In genomic region chr8:70698310-70699109, GRCm38 (mm10) we compare ENCODE assay signal across 8 mouse cellular contexts. TPM values are rescaled to one million over a fixed set of nuclear protein-coding genes. Genes with fewer than 3 reads are reported as not detected.
DNase-seq lines count a peak whose midpoint lies in the region; ATAC-seq lines count a peak whose summit lies in the region.

TSS of gene Jund (plus strand) at chr8:70698949.

- H3K9ac ChIP-seq in forebrain, embryonic 11.5 days (ENCODE audit: low read length), result peak within 1 kb of the TSS; percentile 87
- H3K9ac ChIP-seq in heart, embryonic 16.5 days (ENCODE audit: low read length), result peak within 1 kb of the TSS; percentile 99
- H3K9ac ChIP-seq in liver, embryonic 15.5 days, result peak within 1 kb of the TSS; percentile 100
- peak within 1 kb of the TSS; percentile 100 for H3K9ac ChIP-seq in neural tube, embryonic 12.5 days

- ATAC-seq in forebrain, embryonic 11.5 days (replicated peaks; ENCODE audit: low FRiP score), result peak; percentile 86
- peak; percentile 87 for ATAC-seq in heart, embryonic 16.5 days (replicated peaks; ENCODE audit: extremely low read depth, insufficient read depth, low FRiP score)
- peak; percentile 85 for ATAC-seq in liver, embryonic 15.5 days (ENCODE audit: insufficient read depth)
- ATAC-seq in neural tube, embryonic 12.5 days (ENCODE audit: low FRiP score, low read depth), result peak; percentile 87

- peak within 1 kb of the TSS; percentile 71 for H3K4me2 ChIP-seq in forebrain, embryonic 11.5 days (ENCODE audit: low read depth, low read length, severe bottlenecking)
- H3K4me2 ChIP-seq in heart, embryonic 16.5 days (ENCODE audit: low read depth, low read length), result peak within 1 kb of the TSS; percentile 73
- H3K4me2 ChIP-seq in liver, embryonic 15.5 days, result peak within 1 kb of the TSS; percentile 99
- H3K4me2 ChIP-seq in neural tube, embryonic 12.5 days (replicated peaks), result peak within 1 kb of the TSS; percentile 86

- H3K4me3 ChIP-seq in forebrain, embryonic 11.5 days (ENCODE audit: low read depth, low read length), result peak within 1 kb of the TSS; percentile 91
- peak within 1 kb of the TSS; percentile 88 for H3K4me3 ChIP-seq in heart, embryonic 16.5 days (ENCODE audit: low read length)
- peak within 1 kb of the TSS; percentile 80 for H3K4me3 ChIP-seq in liver, embryonic 15.5 days (replicated peaks)
- peak within 1 kb of the TSS; percentile 99 for H3K4me3 ChIP-seq in neural tube, embryonic 12.5 days

- no peaks in the 10 kb centered on the region for H3K27me3 ChIP-seq in forebrain, embryonic 11.5 days (ENCODE audit: control insufficient read depth, insufficient read depth, low read length)
- no peaks in the 10 kb centered on the region for H3K27me3 ChIP-seq in heart, embryonic 16.5 days (ENCODE audit: control insufficient read depth, insufficient read depth, low read length)
- no peaks in the 10 kb centered on the region for H3K27me3 ChIP-seq in liver, embryonic 15.5 days
- no peaks in the 10 kb centered on the region for H3K27me3 ChIP-seq in neural tube, embryonic 12.5 days (replicated peaks)

- H3K4me1 ChIP-seq in forebrain, embryonic 11.5 days (replicated peaks; ENCODE audit: control insufficient read depth, insufficient read depth, low read length), result peaks cover 35% of the 10 kb centered on the region
- H3K4me1 ChIP-seq in heart, embryonic 16.5 days (ENCODE audit: control insufficient read depth, insufficient read depth, low read length), result peaks cover 48% of the 10 kb centered on the region
- H3K4me1 ChIP-seq in liver, embryonic 15.5 days (replicated peaks), result peaks cover 75% of the 10 kb centered on the region
- H3K4me1 ChIP-seq in neural tube, embryonic 12.5 days, result peaks cover 54% of the 10 kb centered on the region

- peak within 1 kb of the TSS; percentile 96 for H3K27ac ChIP-seq in forebrain, embryonic 11.5 days (ENCODE audit: low read depth, low read length)
- peak within 1 kb of the TSS; percentile 99 for H3K27ac ChIP-seq in heart, embryonic 16.5 days (ENCODE audit: low read length)
- H3K27ac ChIP-seq in liver, embryonic 15.5 days (replicated peaks), result peak within 1 kb of the TSS; percentile 95
- H3K27ac ChIP-seq in neural tube, embryonic 12.5 days, result peak within 1 kb of the TSS; percentile 98

- no peaks in the 10 kb centered on the region for H3K9me3 ChIP-seq in forebrain, embryonic 11.5 days (ENCODE audit: control insufficient read depth, low read length)
- H3K9me3 ChIP-seq in heart, embryonic 16.5 days (replicated peaks; ENCODE audit: control insufficient read depth, low read length), result no peaks in the 10 kb centered on the region
- no peaks in the 10 kb centered on the region for H3K9me3 ChIP-seq in liver, embryonic 15.5 days (replicated peaks)
- H3K9me3 ChIP-seq in neural tube, embryonic 12.5 days, result no peaks in the 10 kb centered on the region

- under 1% methylated on average over 69 of the region's 69 CpGs for WGBS in forebrain, embryonic 11.5 days
- under 1% methylated on average over 69 of the region's 69 CpGs for WGBS in heart, embryonic 16.5 days
- under 1% methylated on average over 64 of the region's 69 CpGs for WGBS in liver, embryonic 15.5 days (ENCODE audit: insufficient replicate concordance)
- WGBS in neural tube, embryonic 12.5 days, result under 1% methylated on average over 67 of the region's 69 CpGs

- DNase-seq in CD8-positive naive resting alpha-beta T cell, adult 2 months (ENCODE audit: low read depth in 2 of 2, low spot score in 2 of 2), result peak; percentile 100
- DNase-seq in c-Kit-positive CD71-negative TER-119-negative erythroid progenitor cells, embryonic 14.5 days (ENCODE audit: low read depth), result peak; percentile 99
- DNase-seq in forebrain, embryonic 11.5 days (ENCODE audit: low spot score), result peak; percentile 100
- peak; percentile 99 to 100 for DNase-seq in kidney, postnatal 36 days
- peak; percentile 97 for DNase-seq in telencephalon, adult 2 months (ENCODE audit: low read depth, low spot score)

- H3K36me3 ChIP-seq in forebrain, embryonic 11.5 days (ENCODE audit: control insufficient read depth, insufficient read depth, low read length), result no peaks in the 10 kb centered on the region
- 0 out of 2 replicates have a peak, but pooled peaks cover 2% of the 10 kb centered on the region for H3K36me3 ChIP-seq in heart, embryonic 16.5 days (ENCODE audit: control insufficient read depth, insufficient read depth)
- no peaks in the 10 kb centered on the region for H3K36me3 ChIP-seq in liver, embryonic 15.5 days (replicated peaks)
- peaks cover 13% of the 10 kb centered on the region for H3K36me3 ChIP-seq in neural tube, embryonic 12.5 days

RNA-seq across cellular contexts. Expression of gene Jund, which starts in this region (rescaled TPM):
- 128 and 157 TPM in 2 replicates for polyA plus RNA-seq in forebrain, embryonic 11.5 days (2014; fragmentation: Nextera tagmentation; extraction: Ambion mirVana)
- 58.7 and 59.3 TPM in 2 replicates for polyA plus RNA-seq in heart, embryonic 16.5 days (2015; fragmentation: Nextera tagmentation; extraction: Ambion mirVana)
- polyA plus RNA-seq in liver, embryonic 15.5 days (2015; fragmentation: Nextera tagmentation; extraction: Ambion mirVana), result 23.7 and 26.1 TPM in 2 replicates
- 248 and 267 TPM in 2 replicates for polyA plus RNA-seq in neural tube, embryonic 12.5 days (2016; fragmentation: Nextera tagmentation; extraction: Ambion mirVana)

Comparison
In these comparisons a context has a peak if more than half of its experiments do, and no peak if none do; other contexts are left out.
1. Peak in every context shown above with its lines: DNase-seq, ATAC-seq, H3K4me3 ChIP-seq and H3K27ac ChIP-seq.